Mouse (Mus musculus) testis, adult 2 months (tissue): ENCODE measurements at regions not wholly inside any gene's neighbourhood (a gene's known extent, or its start where the extent isn't known, plus 50 kb on each side); places are given as distances from the start of the nearest gene placed in this dataset.

Source experiments
- CTCF ChIP-seq: fragments of 200-500 bp; IDR thresholded peaks from 2 replicates; pipeline ENCODE4 v1.5.1; 2012; ENCODE audit warnings: low read depth, mild to moderate bottlenecking, inconsistent platforms, low read length, moderate library complexity; ENCODE audit not compliant: control insufficient read depth, insufficient read depth, insufficient replicate concordance
- POLR2A ChIP-seq: fragments of 200-500 bp; IDR thresholded peaks from 2 replicates; pipeline ENCODE4 v1.6.1; 2012; ENCODE audit warnings: low read depth, mild to moderate bottlenecking, inconsistent platforms, low read length, moderate library complexity; ENCODE audit not compliant: control insufficient read depth

GRCm38 (mm10) chr7:68428946-68429345 lies 155.3 kb downstream of the Fam169b start:
- TF ChIP-seq CTCF (no peak), POLR2A (no peak)
